Mouse (Mus musculus): ENCODE measurements around the gene Rap1b. TPM values are rescaled to one million over a fixed set of nuclear protein-coding genes. Genes with fewer than 3 reads are reported as not detected.

Gene Rap1b
- polyA plus RNA-seq, 1 experiment from 2014 or later, result 123 TPM

- no peak overlapping the region for H3K27ac ChIP-seq
- 91% methylated on average over 6 of the region's 6 CpGs for WGBS
- H3K4me3 ChIP-seq, result no peak overlapping the region
- 0 out of 2 replicates have a peak, but pooled peaks cover 3% of the 10 kb centered on the region for H3K4me1 ChIP-seq
- H3K27me3 ChIP-seq, result no peaks in the 10 kb centered on the region
- ATAC-seq, result no peak
- H3K4me2 ChIP-seq, result no peak overlapping the region
- H3K36me3 ChIP-seq (ENCODE audit: poor library complexity, severe bottlenecking), result peaks cover 15% of the 10 kb centered on the region
- H3K9me3 ChIP-seq (replicated peaks), result no peaks in the 10 kb centered on the region
- no peak overlapping the region for H3K9ac ChIP-seq
Measured at GRCm38 (mm10) chr10:117808068-117808467, 37.8 kb downstream of the Rap1b start.

DNA sequence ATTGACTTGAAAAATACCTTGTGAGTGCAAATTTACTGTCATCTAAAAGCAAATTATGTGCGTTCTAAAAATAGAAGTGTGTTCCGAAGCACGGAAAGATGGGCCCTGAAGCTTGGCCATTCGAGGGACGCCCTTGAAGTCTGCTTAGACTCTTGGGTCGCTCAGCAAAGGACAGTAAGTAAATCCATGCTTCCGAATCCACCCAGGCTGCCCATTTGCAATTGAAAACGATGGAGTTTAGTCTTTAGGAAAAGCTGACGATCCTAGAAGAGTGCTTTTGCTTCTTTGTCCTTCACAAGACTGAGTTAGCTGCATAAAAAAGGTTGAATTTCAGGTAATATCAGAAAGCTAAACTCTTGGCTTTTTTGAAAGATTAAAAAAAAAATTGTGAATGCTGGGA is 39.9 kb downstream of the Rap1b start:
- Histone ChIP-seq H3K4me1 (0 out of 2 replicates have a peak, but pooled peaks cover 3% of the 10 kb centered on the region), H3K9me3 (replicated peaks) (no peaks in the 10 kb centered on the region), H3K36me3 (ENCODE audit: poor library complexity, severe bottlenecking) (peaks cover 1% of the 10 kb centered on the region; the same call in 1 of the 2 replicates), H3K4me3 (no peak overlapping the region), H3K4me2 (no peak overlapping the region), H3K9ac (no peak overlapping the region), H3K27me3 (no peaks in the 10 kb centered on the region), H3K27ac (no peak overlapping the region)
- no peak for ATAC-seq
- 56% methylated on average over 9 of the region's 9 CpGs for WGBS

- Histone ChIP-seq H3K36me3 (ENCODE audit: poor library complexity, severe bottlenecking) (no peaks in the 10 kb centered on the region), H3K27me3 (no peaks in the 10 kb centered on the region), H3K4me1 (no peaks in the 10 kb centered on the region), H3K9me3 (replicated peaks) (no peaks in the 10 kb centered on the region), H3K4me2 (no peak overlapping the region), H3K9ac (no peak overlapping the region), H3K4me3 (no peak overlapping the region), H3K27ac (no peak overlapping the region)
- 89% methylated on average over 31 of the region's 31 CpGs for WGBS
- ATAC-seq, result no peak
Measured at GRCm38 (mm10) chr10:117803870-117804850, 41.7 kb downstream of the Rap1b start.

DNA sequence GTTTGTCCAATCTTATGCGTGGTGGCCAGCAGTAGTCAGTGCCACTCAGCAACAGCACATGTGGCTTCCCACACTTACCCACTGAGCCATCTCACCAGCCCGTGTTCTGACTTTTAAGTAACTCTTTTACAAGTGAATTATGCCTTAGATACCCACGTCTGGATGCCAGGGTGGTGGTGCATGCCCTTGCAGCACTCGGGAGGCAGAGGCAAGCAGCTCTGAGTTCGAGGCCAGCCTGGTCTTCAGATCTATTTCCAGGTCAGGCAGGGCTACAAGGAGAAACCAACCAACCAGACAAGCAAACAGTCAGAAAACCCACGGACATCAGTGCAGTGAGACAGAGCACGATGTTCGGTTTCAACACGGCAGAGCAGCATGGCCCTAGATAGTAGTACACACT is 43.9 kb downstream of the Rap1b start:
- H3K4me2 ChIP-seq, result no peak overlapping the region
- H3K4me3 ChIP-seq, result no peak overlapping the region
- no peaks in the 10 kb centered on the region for H3K9me3 ChIP-seq (replicated peaks)
- 92% methylated on average over 9 of the region's 9 CpGs for WGBS
- no peak overlapping the region for H3K9ac ChIP-seq
- no peaks in the 10 kb centered on the region for H3K27me3 ChIP-seq
- no peak for ATAC-seq
- H3K4me1 ChIP-seq, result no peaks in the 10 kb centered on the region
- H3K27ac ChIP-seq, result no peak overlapping the region
- H3K36me3 ChIP-seq (ENCODE audit: poor library complexity, severe bottlenecking), result no peaks in the 10 kb centered on the region

- Histone ChIP-seq H3K9ac (no peak overlapping the region), H3K9me3 (replicated peaks) (peaks cover 3% of the 10 kb centered on the region; the same call in 1 of the 2 replicates), H3K27ac (no peak overlapping the region), H3K27me3 (no peaks in the 10 kb centered on the region), H3K36me3 (ENCODE audit: poor library complexity, severe bottlenecking) (no peaks in the 10 kb centered on the region), H3K4me1 (no peaks in the 10 kb centered on the region), H3K4me2 (no peak overlapping the region), H3K4me3 (no peak overlapping the region)
- no peak for ATAC-seq
- 94% methylated on average over 11 of the region's 11 CpGs for WGBS
Measured at GRCm38 (mm10) chr10:117799806-117800205, 46.0 kb downstream of the Rap1b start.

DNA sequence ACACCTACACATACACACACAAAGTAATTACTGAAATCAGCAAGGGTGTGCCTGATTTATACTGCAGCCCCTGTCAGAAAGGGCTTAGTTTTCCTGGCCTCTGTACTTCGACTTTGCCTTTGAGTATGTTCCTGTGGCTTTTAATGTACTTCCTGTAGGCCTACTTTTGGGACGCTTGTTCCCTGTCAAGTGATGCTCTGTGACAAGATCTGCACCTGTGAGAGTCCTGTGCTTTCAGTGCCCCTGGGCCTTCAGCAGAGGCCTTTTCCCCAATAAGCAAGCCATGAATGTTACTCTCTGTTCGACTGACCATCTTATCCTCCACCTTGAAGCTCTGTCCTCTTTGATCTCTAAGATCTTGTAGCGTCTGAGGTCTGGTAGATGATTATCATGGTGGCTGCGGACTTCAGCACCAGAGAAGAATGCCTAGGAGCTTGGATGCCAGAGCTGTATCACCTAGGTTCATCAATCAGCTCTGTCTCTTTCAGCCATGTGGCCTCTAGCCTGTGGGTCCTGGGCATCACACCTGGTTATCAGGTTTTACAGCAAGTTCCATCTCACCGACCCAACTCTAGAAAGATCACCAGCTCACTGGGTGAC is 47.3 kb downstream of the Rap1b start:
- no peak for ATAC-seq
- no peak overlapping the region for H3K9ac ChIP-seq
- WGBS, result 91% methylated on average over 6 of the region's 6 CpGs
- no peak overlapping the region for H3K27ac ChIP-seq
- no peak overlapping the region for H3K4me2 ChIP-seq
- H3K4me1 ChIP-seq, result 0 out of 2 replicates have a peak, but pooled peaks cover under 1% of the 10 kb centered on the region
- no peaks in the 10 kb centered on the region for H3K36me3 ChIP-seq (ENCODE audit: poor library complexity, severe bottlenecking)
- no peak overlapping the region for H3K4me3 ChIP-seq
- H3K27me3 ChIP-seq, result no peaks in the 10 kb centered on the region
- H3K9me3 ChIP-seq (replicated peaks), result peaks cover 3% of the 10 kb centered on the region; the same call in 1 of the 2 replicates

- Histone ChIP-seq H3K27ac (no peak overlapping the region), H3K4me1 (peaks cover 6% of the 10 kb centered on the region; the same call in 1 of the 2 replicates), H3K4me3 (no peak overlapping the region), H3K36me3 (ENCODE audit: poor library complexity, severe bottlenecking) (no peaks in the 10 kb centered on the region), H3K9ac (no peak overlapping the region), H3K27me3 (no peaks in the 10 kb centered on the region), H3K9me3 (replicated peaks) (peaks cover 3% of the 10 kb centered on the region; the same call in 1 of the 2 replicates), H3K4me2 (no peak overlapping the region)
- no peak for ATAC-seq
- 80% methylated on average over 6 of the region's 7 CpGs for WGBS
Measured at GRCm38 (mm10) chr10:117797684-117798083, 48.2 kb downstream of the Rap1b start.

- Histone ChIP-seq H3K9ac (no peak overlapping the region), H3K36me3 (ENCODE audit: poor library complexity, severe bottlenecking) (no peaks in the 10 kb centered on the region), H3K4me2 (no peak overlapping the region), H3K4me1 (peaks cover 6% of the 10 kb centered on the region; the same call in 1 of the 2 replicates), H3K9me3 (replicated peaks) (peaks cover 3% of the 10 kb centered on the region; the same call in 1 of the 2 replicates), H3K4me3 (no peak overlapping the region), H3K27ac (no peak overlapping the region), H3K27me3 (no peaks in the 10 kb centered on the region)
- no peak for ATAC-seq
- 92% methylated on average over 12 of the region's 12 CpGs for WGBS
Measured at GRCm38 (mm10) chr10:117797106-117797505, 48.7 kb downstream of the Rap1b start.

GRCm38 (mm10) chr10:117796181-117796580 is 49.7 kb downstream of the Rap1b start:
- H3K36me3 ChIP-seq (ENCODE audit: poor library complexity, severe bottlenecking), result no peaks in the 10 kb centered on the region
- no peak for ATAC-seq
- H3K9ac ChIP-seq, result no peak overlapping the region
- no peaks in the 10 kb centered on the region for H3K27me3 ChIP-seq
- WGBS, result 95% methylated on average over 7 of the region's 7 CpGs
- no peak overlapping the region for H3K4me2 ChIP-seq
- peaks cover 3% of the 10 kb centered on the region; the same call in 1 of the 2 replicates for H3K9me3 ChIP-seq (replicated peaks)
- no peak overlapping the region for H3K4me3 ChIP-seq
- peaks cover 14% of the 10 kb centered on the region for H3K4me1 ChIP-seq
- H3K27ac ChIP-seq, result no peak overlapping the region

- H3K9ac ChIP-seq, result no peak overlapping the region
- H3K27ac ChIP-seq, result no peak overlapping the region
- peaks cover 3% of the 10 kb centered on the region; the same call in 1 of the 2 replicates for H3K9me3 ChIP-seq (replicated peaks)
- no peaks in the 10 kb centered on the region for H3K27me3 ChIP-seq
- no peak for ATAC-seq
- 83% methylated on average over 4 of the region's 4 CpGs for WGBS
- no peak overlapping the region for H3K4me2 ChIP-seq
- H3K4me3 ChIP-seq, result no peak overlapping the region
- no peaks in the 10 kb centered on the region for H3K36me3 ChIP-seq (ENCODE audit: poor library complexity, severe bottlenecking)
- H3K4me1 ChIP-seq, result peaks cover 20% of the 10 kb centered on the region
Measured at GRCm38 (mm10) chr10:117795206-117795605, 50.6 kb downstream of the Rap1b start.

DNA sequence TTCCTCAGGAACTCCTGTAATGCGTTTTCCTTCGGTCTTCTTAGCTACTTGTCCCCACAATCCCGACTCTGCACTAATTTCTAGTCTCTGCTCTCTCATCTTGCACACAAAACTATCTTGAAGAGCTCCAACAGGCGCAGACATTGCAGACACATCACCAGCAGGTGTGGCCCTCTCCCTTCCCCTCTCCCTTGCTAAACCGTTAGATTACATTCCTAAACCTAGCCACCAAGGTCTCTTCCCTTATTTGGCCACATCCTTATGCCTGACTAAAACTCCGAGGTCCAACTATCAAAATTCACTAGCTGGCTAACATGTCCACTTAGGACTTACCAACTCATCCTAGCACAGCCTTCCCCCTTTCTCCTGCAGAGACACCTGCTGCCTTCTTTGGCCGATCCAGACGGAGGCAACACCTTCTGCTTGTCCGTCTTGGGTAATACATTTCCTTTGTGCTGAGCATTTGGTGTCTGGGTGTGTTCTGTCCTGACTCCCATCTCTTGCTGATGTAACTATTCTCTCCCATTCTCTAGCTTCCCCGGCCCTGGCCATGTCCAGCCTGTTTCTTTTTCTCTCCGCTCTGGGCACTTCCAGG is 52.3 kb downstream of the Rap1b start:
- H3K9ac ChIP-seq, result no peak overlapping the region
- H3K27ac ChIP-seq, result no peak overlapping the region
- peaks cover 3% of the 10 kb centered on the region; the same call in 1 of the 2 replicates for H3K9me3 ChIP-seq (replicated peaks)
- WGBS, result 81% methylated on average over 11 of the region's 11 CpGs
- no peak overlapping the region for H3K4me3 ChIP-seq
- H3K4me2 ChIP-seq, result peak overlapping the region; percentile 90
- ATAC-seq, result no peak
- H3K27me3 ChIP-seq, result no peaks in the 10 kb centered on the region
- H3K4me1 ChIP-seq, result peaks cover 20% of the 10 kb centered on the region
- H3K36me3 ChIP-seq (ENCODE audit: poor library complexity, severe bottlenecking), result peaks cover 2% of the 10 kb centered on the region; the same call in 1 of the 2 replicates

Data from forebrain, embryonic 13.5 days (tissue).